ENCODE assay signal across 19 mouse cellular contexts in the genomic region with DNA sequence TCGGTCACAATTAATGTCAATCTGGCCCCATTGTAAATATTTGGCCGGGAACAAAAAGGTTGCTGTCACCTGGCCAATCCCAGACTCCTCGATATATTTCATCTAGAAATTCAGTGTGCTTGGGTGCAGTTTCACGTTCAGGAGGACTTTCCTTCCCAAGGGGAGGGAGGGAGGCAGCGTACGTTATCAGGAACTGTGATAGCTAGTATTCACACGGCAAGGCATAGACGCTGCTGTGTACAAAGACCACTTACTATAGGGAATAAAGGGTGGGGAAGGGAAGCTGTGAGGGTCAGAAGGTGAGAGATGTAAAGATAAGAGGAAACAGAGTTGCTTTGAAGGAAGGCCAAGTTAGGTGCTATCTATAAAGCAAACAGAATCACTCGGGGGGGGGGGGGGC.
DNase-seq lines count a peak whose midpoint lies in the region; ATAC-seq and TF ChIP-seq lines count a peak whose summit lies in the region.
"Had no signal": no experiment of that assay in that cellular context is flagged by ENCODE, and none has a peak within 500 bp of the region (broad histone marks: within the 10 kb centered on the region; RNA-seq: fewer than 3 reads in every experiment).

No protein-coding gene starts in this region.

- TF ChIP-seq CTCF in intestine, postnatal 0 days (IDR thresholded peaks at IDR 0.05; ENCODE audit: low read depth): no peak
- no peak for TF ChIP-seq CTCF in stomach, postnatal 0 days (IDR thresholded peaks at IDR 0.05; ENCODE audit: low read depth)

- H3K36me3 ChIP-seq in intestine, embryonic 15.5 days: no peaks in the 10 kb centered on the region
- H3K36me3 ChIP-seq in intestine, postnatal 0 days (ENCODE audit: control insufficient read depth, insufficient read depth): no peaks in the 10 kb centered on the region
- no peaks in the 10 kb centered on the region for H3K36me3 ChIP-seq in limb, embryonic 11.5 days (ENCODE audit: control insufficient read depth, insufficient read depth, low read length)
- H3K36me3 ChIP-seq in stomach, postnatal 0 days (ENCODE audit: control insufficient read depth, insufficient read depth, low read length): no peaks in the 10 kb centered on the region
- H3K36me3 ChIP-seq: embryonic facial prominence, embryonic 15.5 days; forebrain, embryonic 15.5 days; heart, embryonic 13.5 days; hindbrain, embryonic 15.5 days had no signal

- no peak overlapping the region for H3K9ac ChIP-seq in intestine, embryonic 15.5 days
- H3K9ac ChIP-seq in intestine, postnatal 0 days (ENCODE audit: low read depth, low read length): no peak overlapping the region
- no peak overlapping the region for H3K9ac ChIP-seq in limb, embryonic 11.5 days (ENCODE audit: low read length)
- no peak overlapping the region for H3K9ac ChIP-seq in stomach, postnatal 0 days (ENCODE audit: low read length)
- H3K9ac ChIP-seq: embryonic facial prominence, embryonic 15.5 days; forebrain, embryonic 15.5 days; heart, embryonic 13.5 days; hindbrain, embryonic 15.5 days had no signal

- DNase-seq in forelimb bud, embryonic 11.5 days (ENCODE audit: low read depth, low spot score): peak; percentile 26
- peak; percentile 43 for DNase-seq in limb, embryonic 11.5 days (ENCODE audit: low spot score)
- DNase-seq in stomach, postnatal 0 days (ENCODE audit: low spot score): peak; percentile 22
- no peak for DNase-seq in heart, adult 11 months
- DNase-seq in heart, adult 9 months (ENCODE audit: low spot score in 2 of 2): no peak
- DNase-seq: adrenal gland, postnatal 14 days; cerebellum, adult 11-12 months; cerebellum, adult 9-10 months; cerebellum, postnatal 25 days; gastrocnemius, postnatal 10 days; heart, adult 2 months; heart, postnatal 36 days had no signal

- no peaks in the 10 kb centered on the region for H3K4me1 ChIP-seq in intestine, embryonic 15.5 days (replicated peaks)
- H3K4me1 ChIP-seq in intestine, postnatal 0 days (replicated peaks; ENCODE audit: control insufficient read depth, insufficient read depth, low read length): no peaks in the 10 kb centered on the region
- H3K4me1 ChIP-seq in limb, embryonic 11.5 days (ENCODE audit: control insufficient read depth, insufficient read depth, low read length): peaks cover 6% of the 10 kb centered on the region
- H3K4me1 ChIP-seq in stomach, postnatal 0 days (replicated peaks; ENCODE audit: control insufficient read depth, insufficient read depth): no peaks in the 10 kb centered on the region
- H3K4me1 ChIP-seq: heart, embryonic 13.5 days; hindbrain, embryonic 15.5 days had no signal

- H3K4me3 ChIP-seq in intestine, embryonic 15.5 days (replicated peaks): no peak overlapping the region
- H3K4me3 ChIP-seq in intestine, postnatal 0 days (ENCODE audit: low read depth, low read length): no peak overlapping the region
- H3K4me3 ChIP-seq in limb, embryonic 11.5 days (ENCODE audit: low read depth, low read length): no peak overlapping the region
- no peak overlapping the region for H3K4me3 ChIP-seq in stomach, postnatal 0 days (ENCODE audit: low read depth, low read length)
- H3K4me3 ChIP-seq: embryonic facial prominence, embryonic 15.5 days; erythroblast, embryonic 14.5 days; forebrain, embryonic 15.5 days; heart, adult 2 months; heart, embryonic 13.5 days; hindbrain, embryonic 15.5 days had no signal

- H3K27ac ChIP-seq in intestine, embryonic 15.5 days: no peak overlapping the region
- no peak overlapping the region for H3K27ac ChIP-seq in intestine, postnatal 0 days (ENCODE audit: low read depth, low read length)
- no peak overlapping the region for H3K27ac ChIP-seq in limb, embryonic 11.5 days (replicated peaks; ENCODE audit: low read depth, low read length)
- no peak overlapping the region for H3K27ac ChIP-seq in stomach, postnatal 0 days (replicated peaks)
- H3K27ac ChIP-seq: embryonic facial prominence, embryonic 15.5 days; forebrain, embryonic 15.5 days; heart, adult 2 months; heart, embryonic 13.5 days; hindbrain, embryonic 15.5 days had no signal

- ATAC-seq in intestine, embryonic 15.5 days: peak; percentile 49; the same call in 1 of the 2 replicates
- no peak for ATAC-seq in intestine, postnatal 0 days
- no peak for ATAC-seq in limb, embryonic 11.5 days (ENCODE audit: insufficient number of reproducible peaks, low FRiP score, low TSS enrichment, low read depth)
- no peak for ATAC-seq in stomach, postnatal 0 days (ENCODE audit: low FRiP score, low TSS enrichment)
- ATAC-seq: forebrain, embryonic 15.5 days had no signal

- H3K27me3 ChIP-seq in intestine, embryonic 15.5 days (replicated peaks): no peaks in the 10 kb centered on the region
- H3K27me3 ChIP-seq in intestine, postnatal 0 days (replicated peaks; ENCODE audit: control insufficient read depth, insufficient read depth, low read length): no peaks in the 10 kb centered on the region
- H3K27me3 ChIP-seq in limb, embryonic 11.5 days (ENCODE audit: control insufficient read depth, insufficient read depth, low read length): no peaks in the 10 kb centered on the region
- no peaks in the 10 kb centered on the region for H3K27me3 ChIP-seq in stomach, postnatal 0 days (ENCODE audit: control insufficient read depth, insufficient read depth, low read length)
- H3K27me3 ChIP-seq: embryonic facial prominence, embryonic 15.5 days; forebrain, embryonic 15.5 days; heart, embryonic 13.5 days; hindbrain, embryonic 15.5 days had no signal

- TF ChIP-seq EP300 in stomach, postnatal 0 days (optimal IDR thresholded peaks at IDR 0.05): no peak

- H3K4me2 ChIP-seq in intestine, embryonic 15.5 days (replicated peaks): no peak overlapping the region
- H3K4me2 ChIP-seq in intestine, postnatal 0 days (replicated peaks; ENCODE audit: low read depth): no peak overlapping the region
- H3K4me2 ChIP-seq in limb, embryonic 11.5 days (ENCODE audit: low read depth, severe bottlenecking): no peak overlapping the region
- H3K4me2 ChIP-seq in stomach, postnatal 0 days (replicated peaks; ENCODE audit: low read depth): no peak overlapping the region
- H3K4me2 ChIP-seq: embryonic facial prominence, embryonic 15.5 days; forebrain, embryonic 15.5 days; heart, embryonic 13.5 days; hindbrain, embryonic 15.5 days had no signal

- no peaks in the 10 kb centered on the region for H3K9me3 ChIP-seq in intestine, embryonic 15.5 days
- H3K9me3 ChIP-seq in intestine, postnatal 0 days (ENCODE audit: control insufficient read depth): no peaks in the 10 kb centered on the region
- H3K9me3 ChIP-seq in limb, embryonic 11.5 days (ENCODE audit: control insufficient read depth, low read length): no peaks in the 10 kb centered on the region
- no peaks in the 10 kb centered on the region for H3K9me3 ChIP-seq in stomach, postnatal 0 days (ENCODE audit: control insufficient read depth, low read length)
- H3K9me3 ChIP-seq: embryonic facial prominence, embryonic 15.5 days; forebrain, embryonic 15.5 days; heart, embryonic 13.5 days; hindbrain, embryonic 15.5 days had no signal

- 29% methylated on average over 9 of the region's 9 CpGs for WGBS in intestine, embryonic 15.5 days
- 22% methylated on average over 9 of the region's 9 CpGs for WGBS in intestine, postnatal 0 days
- WGBS in limb, embryonic 11.5 days: 14% methylated on average over 9 of the region's 9 CpGs
- WGBS in stomach, postnatal 0 days: 23% methylated on average over 9 of the region's 9 CpGs

Comparison
In these comparisons a context has a peak if more than half of its experiments do, and no peak if none do; other contexts are left out.
1. DNase-seq: peak in forelimb bud, embryonic 11.5 days (single experiment), limb, embryonic 11.5 days (single experiment) and stomach, postnatal 0 days (single experiment); none in heart, adult 11 months (single experiment) and heart, adult 9 months (0 of 2).